Mouse (Mus musculus): ENCODE measurements around the gene Shc1. TPM values are rescaled to one million over a fixed set of nuclear protein-coding genes. Genes with fewer than 3 reads are reported as not detected.

Shc1 gene
- polyA plus RNA-seq, 1 experiment, result 37.2 TPM

DNA sequence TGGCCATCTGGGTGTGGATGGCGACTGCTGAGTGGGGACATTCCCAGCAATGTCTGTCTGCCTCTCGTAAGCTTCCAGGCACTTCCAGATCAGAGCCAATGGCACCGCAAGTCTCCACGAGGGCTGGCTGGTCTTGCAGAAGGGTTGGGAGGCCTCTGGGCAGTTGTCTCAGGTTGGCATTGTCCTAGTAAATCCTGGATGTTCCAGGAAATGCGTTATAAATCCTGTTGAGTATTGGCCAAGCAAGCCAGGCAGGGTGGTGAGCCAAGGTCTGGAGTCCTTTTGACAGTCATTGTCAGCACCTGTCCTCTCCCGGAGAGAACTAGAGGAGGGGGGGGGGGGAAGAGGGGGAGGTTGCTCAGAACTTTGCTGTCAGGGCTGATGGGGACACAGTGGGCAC lies 60.8 kb downstream of the Shc1 start:
- Histone ChIP-seq H3K4me3 (ENCODE audit: insufficient read depth, low read depth, low read length) (no peak overlapping the region), H3K27ac (replicated peaks; ENCODE audit: low read depth, low read length) (no peak overlapping the region), H3K4me1 (ENCODE audit: control insufficient read depth, insufficient read depth, insufficient read length, low read length) (no peaks in the 10 kb centered on the region)

Other genes with a start within 250 kb of the Shc1 start
- gene Scamp3, start 241.0 kb upstream of the Shc1 start, polyA plus RNA-seq (2012; ENCODE audit: insufficient read depth, insufficient read length, missing spikeins), result 39.4 and 48.7 TPM in 2 replicates
- gene Fam189b, start 235.3 kb upstream of the Shc1 start, polyA plus RNA-seq (2012; ENCODE audit: insufficient read depth, insufficient read length, missing spikeins), result 1.3 and 2.0 TPM in 2 replicates
- gene Gba, start 215.5 kb upstream of the Shc1 start, polyA plus RNA-seq (2012; ENCODE audit: insufficient read depth, insufficient read length, missing spikeins), result 18.2 and 25.1 TPM in 2 replicates
- gene Thbs3, start 203.3 kb upstream of the Shc1 start, polyA plus RNA-seq (2012; ENCODE audit: insufficient read depth, insufficient read length, missing spikeins), result 5.6 and 8.9 TPM in 2 replicates
- gene Mtx1, start 191.4 kb upstream of the Shc1 start, polyA plus RNA-seq (2012; ENCODE audit: insufficient read depth, insufficient read length, missing spikeins), result 108 and 115 TPM in 2 replicates
- 0.75 and 0.83 TPM in 2 replicates for gene Muc1, start 189.4 kb upstream of the Shc1 start, polyA plus RNA-seq (2012; ENCODE audit: insufficient read depth, insufficient read length, missing spikeins)
- gene Krtcap2, start 172.5 kb upstream of the Shc1 start, polyA plus RNA-seq (2012; ENCODE audit: insufficient read depth, insufficient read length, missing spikeins), result 57.6 and 64.8 TPM in 2 replicates
- not detected in 2 replicates for gene Trim46, start 172.1 kb upstream of the Shc1 start, polyA plus RNA-seq (2012; ENCODE audit: insufficient read depth, insufficient read length, missing spikeins)
- 125 and 130 TPM in 2 replicates for gene Dpm3, start 159.1 kb upstream of the Shc1 start, polyA plus RNA-seq (2012; ENCODE audit: insufficient read depth, insufficient read length, missing spikeins)
- 28.3 and 33.1 TPM in 2 replicates for gene Slc50a1, start 147.9 kb upstream of the Shc1 start, polyA plus RNA-seq (2012; ENCODE audit: insufficient read depth, insufficient read length, missing spikeins)
- gene Efna1, start 137.3 kb upstream of the Shc1 start, polyA plus RNA-seq (2012; ENCODE audit: insufficient read depth, insufficient read length, missing spikeins), result 5.6 and 6.3 TPM in 2 replicates
- 0.44 TPM in 1 of 2 replicates, not detected in the other for gene Efna3, start 95.5 kb upstream of the Shc1 start, polyA plus RNA-seq (2012; ENCODE audit: insufficient read depth, insufficient read length, missing spikeins)
- gene Efna4, start 80.4 kb upstream of the Shc1 start, polyA plus RNA-seq (2012; ENCODE audit: insufficient read depth, insufficient read length, missing spikeins), result 1.3 TPM in 1 of 2 replicates, not detected in the other
- 28.5 and 31.3 TPM in 2 replicates for gene Adam15, start 68.4 kb upstream of the Shc1 start, polyA plus RNA-seq (2012; ENCODE audit: insufficient read depth, insufficient read length, missing spikeins)
- gene Dcst2, start 56.5 kb upstream of the Shc1 start, polyA plus RNA-seq (2012; ENCODE audit: insufficient read depth, insufficient read length, missing spikeins), result 1.2 and 1.6 TPM in 2 replicates
- gene Dcst1, start 53.2 kb upstream of the Shc1 start, polyA plus RNA-seq (2012; ENCODE audit: insufficient read depth, insufficient read length, missing spikeins), result 0.75 TPM in 1 of 2 replicates, not detected in the other
- gene Zbtb7b, start 23.7 kb upstream of the Shc1 start, polyA plus RNA-seq (2012; ENCODE audit: insufficient read depth, insufficient read length, missing spikeins), result 93.2 and 121 TPM in 2 replicates
- 1.3 TPM in 1 of 2 replicates, not detected in the other for gene Lenep, start 15.7 kb upstream of the Shc1 start, polyA plus RNA-seq (2012; ENCODE audit: insufficient read depth, insufficient read length, missing spikeins)
- gene Flad1, start 6.6 kb upstream of the Shc1 start, polyA plus RNA-seq (2012; ENCODE audit: insufficient read depth, insufficient read length, missing spikeins), result 33.4 and 60.7 TPM in 2 replicates
- 5.9 and 10.9 TPM in 2 replicates for gene Cks1b, start 60 bp upstream of the Shc1 start, polyA plus RNA-seq (2012; ENCODE audit: insufficient read depth, insufficient read length, missing spikeins)
- gene Pygo2, start 11.8 kb downstream of the Shc1 start, polyA plus RNA-seq (2012; ENCODE audit: insufficient read depth, insufficient read length, missing spikeins), result 4.6 and 13.0 TPM in 2 replicates
- gene Pbxip1, start 18.3 kb downstream of the Shc1 start, polyA plus RNA-seq (2012; ENCODE audit: insufficient read depth, insufficient read length, missing spikeins), result 18.9 and 25.8 TPM in 2 replicates
- gene Pmvk, start 36.1 kb downstream of the Shc1 start, polyA plus RNA-seq (2012; ENCODE audit: insufficient read depth, insufficient read length, missing spikeins), result 191 and 194 TPM in 2 replicates
- 0.28 and 0.29 TPM in 2 replicates for gene Kcnn3, start 101.7 kb downstream of the Shc1 start, polyA plus RNA-seq (2012; ENCODE audit: insufficient read depth, insufficient read length, missing spikeins)

Measured in brown adipose tissue, adult 24 weeks (tissue).